Mouse (Mus musculus): ENCODE results near the gene Rps17. TPM values are rescaled to one million over a fixed set of nuclear protein-coding genes. Genes with fewer than 3 reads are reported as not detected.

The Rps17 gene
- polyA plus RNA-seq, 1 experiment = 3,363 TPM

DNA sequence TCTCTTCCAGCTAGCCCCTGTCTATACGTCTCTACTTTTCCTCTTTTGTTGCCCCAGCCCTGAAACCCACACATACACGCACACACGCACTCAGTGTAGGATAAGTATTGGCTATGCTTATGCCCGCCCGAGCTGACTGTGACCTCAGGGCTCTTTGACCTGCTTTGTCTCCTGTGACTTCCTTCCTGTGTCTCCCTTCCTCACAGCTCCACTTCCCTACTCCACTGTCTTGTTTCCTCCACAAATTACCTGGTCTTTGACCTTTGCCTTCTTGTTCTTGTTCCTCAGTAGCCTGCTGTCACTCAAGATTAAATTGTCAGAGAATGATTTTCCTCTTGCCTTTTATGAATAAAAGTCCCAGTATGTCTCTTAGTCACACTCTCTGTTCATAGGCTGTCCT is 41.0 kb downstream of the Rps17 start:
- Histone ChIP-seq H3K79me3 (ENCODE audit: low read depth) (no peaks in the 10 kb centered on the region), H3K4me3 (ENCODE audit: insufficient read depth, poor library complexity, severe bottlenecking) (no peak overlapping the region), H3ac (ENCODE audit: control insufficient read depth, insufficient read length, low read depth) (no peak overlapping the region), H3K36me3 (ENCODE audit: control insufficient read depth, insufficient read depth) (no peaks in the 10 kb centered on the region), H3K79me2 (ENCODE audit: control insufficient read depth, insufficient read depth) (no peaks in the 10 kb centered on the region), H3K27me3 (ENCODE audit: control insufficient read depth, insufficient read depth, insufficient read length) (no peaks in the 10 kb centered on the region)
- TF ChIP-seq CTCF (IDR thresholded peaks at IDR 0.05; ENCODE audit: control insufficient read depth, insufficient read depth, insufficient read length) = no peak
- no peak for TF ChIP-seq FOSL1 (IDR thresholded peaks at IDR 0.05; ENCODE audit: insufficient read depth, low read length, poor library complexity, severe bottlenecking)
- no peak for TF ChIP-seq USF1 (IDR thresholded peaks at IDR 0.05; ENCODE audit: low read depth)
- TF ChIP-seq MYOG (IDR thresholded peaks at IDR 0.05; ENCODE audit: control insufficient read depth, extremely low read depth, insufficient read length) = no peak
- no peak for TF ChIP-seq MYOD1 (IDR thresholded peaks at IDR 0.05; ENCODE audit: control insufficient read depth, insufficient read length, low read depth)
- no peak for TF ChIP-seq MAX (IDR thresholded peaks at IDR 0.05)
- no peak for TF ChIP-seq CEBPB (IDR thresholded peaks at IDR 0.05; ENCODE audit: low read depth)

DNA sequence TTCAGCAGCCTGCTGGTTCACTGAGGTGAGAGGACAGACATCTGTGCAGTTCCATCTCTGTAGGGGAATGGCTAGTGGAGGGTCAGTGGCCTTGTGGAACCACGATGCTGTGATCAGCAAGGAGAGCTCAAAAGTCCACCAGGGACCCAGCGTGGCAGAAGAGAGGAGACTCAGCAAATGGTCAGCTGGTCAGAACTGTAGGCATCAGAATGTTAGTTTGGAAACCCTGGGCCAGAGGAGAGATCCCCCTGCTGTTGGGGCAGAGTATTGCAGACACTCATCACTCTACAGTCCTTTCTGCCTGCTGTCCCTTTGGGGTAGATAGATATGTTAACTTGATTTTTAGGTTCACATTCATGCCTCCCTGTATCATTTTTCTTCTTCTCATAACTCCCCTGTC is 41.4 kb downstream of the Rps17 start:
- H3K79me2 ChIP-seq (ENCODE audit: control insufficient read depth, insufficient read depth) = no peaks in the 10 kb centered on the region
- no peak for TF ChIP-seq MYOG (IDR thresholded peaks at IDR 0.05; ENCODE audit: control insufficient read depth, extremely low read depth, insufficient read length)
- H3K27me3 ChIP-seq (ENCODE audit: control insufficient read depth, insufficient read depth, insufficient read length) = no peaks in the 10 kb centered on the region
- H3K36me3 ChIP-seq (ENCODE audit: control insufficient read depth, insufficient read depth) = no peaks in the 10 kb centered on the region
- no peaks in the 10 kb centered on the region for H3K79me3 ChIP-seq (ENCODE audit: low read depth)
- H3ac ChIP-seq (ENCODE audit: control insufficient read depth, insufficient read length, low read depth) = no peak overlapping the region
- no peak overlapping the region for H3K4me3 ChIP-seq (ENCODE audit: insufficient read depth, poor library complexity, severe bottlenecking)

DNA sequence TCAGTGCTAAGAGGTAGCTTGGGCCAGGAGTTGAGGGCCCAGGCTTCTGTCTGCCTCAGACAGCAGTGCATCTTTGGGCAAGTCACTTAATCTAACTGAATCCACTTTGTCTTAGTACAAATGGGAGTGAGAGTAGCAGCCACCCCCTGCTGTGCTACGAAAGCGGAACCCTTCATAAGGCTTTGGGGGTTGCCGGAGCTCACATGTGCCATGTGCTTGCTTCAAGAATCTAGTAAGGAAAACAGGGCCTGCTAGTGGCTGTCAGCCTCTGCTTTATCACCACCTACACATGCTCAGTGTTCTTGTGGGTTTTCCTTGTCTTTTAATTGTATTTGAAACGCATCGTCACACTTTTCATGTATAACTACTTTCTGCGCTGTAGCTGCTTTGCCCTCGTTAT is 43.7 kb downstream of the Rps17 start:
- Histone ChIP-seq H3K36me3 (ENCODE audit: control insufficient read depth, insufficient read depth) (no peaks in the 10 kb centered on the region), H3K79me3 (ENCODE audit: low read depth) (no peaks in the 10 kb centered on the region), H3K4me3 (ENCODE audit: insufficient read depth, poor library complexity, severe bottlenecking) (no peak overlapping the region), H3ac (ENCODE audit: control insufficient read depth, insufficient read length, low read depth) (no peak overlapping the region), H3K27me3 (ENCODE audit: control insufficient read depth, insufficient read depth, insufficient read length) (no peaks in the 10 kb centered on the region), H3K79me2 (ENCODE audit: control insufficient read depth, insufficient read depth) (no peaks in the 10 kb centered on the region)
- TF ChIP-seq MYOG (IDR thresholded peaks at IDR 0.05; ENCODE audit: control insufficient read depth, extremely low read depth, insufficient read length) (no peak), MYOD1 (IDR thresholded peaks at IDR 0.05; ENCODE audit: control insufficient read depth, insufficient read length, low read depth) (no peak), CTCF (IDR thresholded peaks at IDR 0.05; ENCODE audit: control insufficient read depth, insufficient read depth, insufficient read length) (no peak), USF1 (IDR thresholded peaks at IDR 0.05; ENCODE audit: low read depth) (no peak), FOSL1 (IDR thresholded peaks at IDR 0.05; ENCODE audit: insufficient read depth, low read length, poor library complexity, severe bottlenecking) (no peak), CEBPB (IDR thresholded peaks at IDR 0.05; ENCODE audit: low read depth) (no peak), MAX (IDR thresholded peaks at IDR 0.05) (no peak)

DNA sequence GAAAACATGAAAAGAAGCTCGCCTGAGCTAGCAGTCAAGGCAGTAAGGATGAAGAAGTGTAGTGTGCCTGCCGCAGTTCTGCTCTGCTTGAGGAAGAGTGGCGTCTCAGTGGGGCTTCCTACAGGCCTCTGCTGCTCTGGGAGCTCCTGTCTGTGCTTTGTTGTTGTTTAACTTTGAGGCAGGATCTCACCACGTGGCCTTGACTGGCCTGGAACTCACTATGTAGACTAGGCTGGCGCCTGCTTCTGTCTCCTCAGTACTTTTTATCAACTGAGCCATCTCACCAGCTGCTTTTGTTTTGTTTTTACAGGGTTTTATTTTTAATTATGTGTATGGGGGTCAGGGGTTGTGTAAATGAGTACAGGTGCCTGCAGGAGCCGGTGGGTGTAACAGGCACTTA is 46.8 kb downstream of the Rps17 start:
- H3K79me3 ChIP-seq (ENCODE audit: low read depth) = no peaks in the 10 kb centered on the region
- H3K27me3 ChIP-seq (ENCODE audit: control insufficient read depth, insufficient read depth, insufficient read length) = no peaks in the 10 kb centered on the region
- no peak overlapping the region for H3ac ChIP-seq (ENCODE audit: control insufficient read depth, insufficient read length, low read depth)
- no peaks in the 10 kb centered on the region for H3K79me2 ChIP-seq (ENCODE audit: control insufficient read depth, insufficient read depth)
- H3K4me3 ChIP-seq (ENCODE audit: insufficient read depth, poor library complexity, severe bottlenecking) = no peak overlapping the region
- H3K36me3 ChIP-seq (ENCODE audit: control insufficient read depth, insufficient read depth) = no peaks in the 10 kb centered on the region
- TF ChIP-seq MYOG (IDR thresholded peaks at IDR 0.05; ENCODE audit: control insufficient read depth, extremely low read depth, insufficient read length) (no peak), FOSL1 (IDR thresholded peaks at IDR 0.05; ENCODE audit: insufficient read depth, low read length, poor library complexity, severe bottlenecking) (no peak), CTCF (IDR thresholded peaks at IDR 0.05; ENCODE audit: control insufficient read depth, insufficient read depth, insufficient read length) (no peak), MAX (IDR thresholded peaks at IDR 0.05) (no peak), USF1 (IDR thresholded peaks at IDR 0.05; ENCODE audit: low read depth) (no peak), MYOD1 (IDR thresholded peaks at IDR 0.05; ENCODE audit: control insufficient read depth, insufficient read length, low read depth) (no peak), CEBPB (IDR thresholded peaks at IDR 0.05; ENCODE audit: low read depth) (no peak)

DNA sequence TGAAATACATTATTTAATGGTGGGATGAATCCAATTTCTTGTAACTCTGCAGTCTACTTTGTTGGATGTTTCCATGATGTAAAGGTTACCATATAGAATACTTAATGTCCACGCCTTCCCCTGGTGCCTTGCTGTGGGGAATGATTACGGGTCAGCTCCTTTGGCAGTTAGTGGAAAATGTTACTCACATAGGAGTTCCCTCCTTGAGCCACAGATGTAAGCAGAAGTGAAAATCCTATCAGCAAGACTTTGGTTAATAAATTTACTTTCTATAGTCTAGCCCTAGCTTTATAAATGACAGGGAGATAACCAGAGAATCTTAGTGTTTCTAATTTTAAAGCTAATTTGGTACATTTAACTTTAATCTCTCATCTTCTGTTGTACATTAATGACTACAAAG is 49.9 kb downstream of the Rps17 start:
- H3K79me2 ChIP-seq (ENCODE audit: control insufficient read depth, insufficient read depth) = no peaks in the 10 kb centered on the region
- no peaks in the 10 kb centered on the region for H3K36me3 ChIP-seq (ENCODE audit: control insufficient read depth, insufficient read depth)
- no peak overlapping the region for H3ac ChIP-seq (ENCODE audit: control insufficient read depth, insufficient read length, low read depth)
- no peak overlapping the region for H3K4me3 ChIP-seq (ENCODE audit: insufficient read depth, poor library complexity, severe bottlenecking)
- TF ChIP-seq MAX (IDR thresholded peaks at IDR 0.05) = no peak
- TF ChIP-seq CEBPB (IDR thresholded peaks at IDR 0.05; ENCODE audit: low read depth) = no peak
- no peak for TF ChIP-seq MYOD1 (IDR thresholded peaks at IDR 0.05; ENCODE audit: control insufficient read depth, insufficient read length, low read depth)
- TF ChIP-seq MYOG (IDR thresholded peaks at IDR 0.05; ENCODE audit: control insufficient read depth, extremely low read depth, insufficient read length) = no peak
- TF ChIP-seq CTCF (IDR thresholded peaks at IDR 0.05; ENCODE audit: control insufficient read depth, insufficient read depth, insufficient read length) = no peak
- TF ChIP-seq FOSL1 (IDR thresholded peaks at IDR 0.05; ENCODE audit: insufficient read depth, low read length, poor library complexity, severe bottlenecking) = no peak
- no peaks in the 10 kb centered on the region for H3K79me3 ChIP-seq (ENCODE audit: low read depth)
- H3K27me3 ChIP-seq (ENCODE audit: control insufficient read depth, insufficient read depth, insufficient read length) = no peaks in the 10 kb centered on the region

Other genes with a start within 250 kb of the Rps17 start
- 0.01 TPM for gene Slc28a1, start 230.5 kb downstream of the Rps17 start, polyA plus RNA-seq (2012; fragmentation: generic; extraction: Trizol)
- 2.1 TPM for gene Pde8a, start 131.7 kb downstream of the Rps17 start, polyA plus RNA-seq (2012; fragmentation: generic; extraction: Trizol)
- gene Cpeb1, start 110.2 kb upstream of the Rps17 start, polyA plus RNA-seq (2012; fragmentation: generic; extraction: Trizol) = 0.81 TPM
- not detected for gene Ap3b2, start 148.7 kb upstream of the Rps17 start, polyA plus RNA-seq (2012; fragmentation: generic; extraction: Trizol)
- gene BC048679, start 153.0 kb upstream of the Rps17 start, polyA plus RNA-seq (2012; fragmentation: generic; extraction: Trizol) = not detected
- gene Fsd2, start 221.7 kb upstream of the Rps17 start, polyA plus RNA-seq (2012; fragmentation: generic; extraction: Trizol) = not detected
- gene Whamm, start 226.0 kb upstream of the Rps17 start, polyA plus RNA-seq (2012; fragmentation: generic; extraction: Trizol) = 3.2 TPM

Measured in C2C12 (cell line).